Mouse (Mus musculus) erythroblast, adult 5-6 weeks (primary cell): Measurements from ENCODE around the gene Atp6v1e2. TPM values are rescaled to one million over a fixed set of nuclear protein-coding genes. Genes with fewer than 3 reads are reported as not detected.

Experiments
- total RNA-seq, 2 experiments: library from RNA; stranded (forward) in 1 of 2; stranded (reverse) in 1 of 2; fragments of 150-400 nt in 1 of 2; fragments of 200-764, 138-1000 nt in 1 of 2; gene quantifications; 2 replicates each; pipeline versions ENCODE4 v1.2.3 to v1.2.4; 2015 to 2017; ENCODE audit warnings: low replicate concordance in 2 of 2

Atp6v1e2 gene
- total RNA-seq, 2 experiments from 2014 or later: not detected

Other genes with a start within 250 kb of the Atp6v1e2 start
- 0.42 and 0.77 TPM in 2 replicates for gene Epas1, start 194.2 kb downstream of the Atp6v1e2 start, total RNA-seq (2015; ENCODE audit: low replicate concordance)
- 0.17 TPM in 1 of 2 replicates, not detected in the other for gene Epas1, start 194.2 kb downstream of the Atp6v1e2 start, total RNA-seq (2017; ENCODE audit: low replicate concordance)
- not detected in 2 replicates for gene Tmem247, start 30.5 kb downstream of the Atp6v1e2 start, total RNA-seq (2015; ENCODE audit: low replicate concordance)
- gene Tmem247, start 30.5 kb downstream of the Atp6v1e2 start, total RNA-seq (2017; ENCODE audit: low replicate concordance): not detected in 2 replicates
- gene Rhoq, start 15.2 kb upstream of the Atp6v1e2 start, total RNA-seq (2015; ENCODE audit: low replicate concordance): 1.7 and 2.5 TPM in 2 replicates
- gene Rhoq, start 15.2 kb upstream of the Atp6v1e2 start, total RNA-seq (2017; ENCODE audit: low replicate concordance): 2.5 and 7.2 TPM in 2 replicates
- 11.7 TPM in 1 of 2 replicates, not detected in the other for gene Pigf, start 77.5 kb upstream of the Atp6v1e2 start, total RNA-seq (2015; ENCODE audit: low replicate concordance)
- gene Pigf, start 77.5 kb upstream of the Atp6v1e2 start, total RNA-seq (2017; ENCODE audit: low replicate concordance): 0.42 and 6.1 TPM in 2 replicates
- gene Cript, start 77.7 kb upstream of the Atp6v1e2 start, total RNA-seq (2015; ENCODE audit: low replicate concordance): 89.9 and 95.5 TPM in 2 replicates
- 51.6 and 60.5 TPM in 2 replicates for gene Cript, start 77.7 kb upstream of the Atp6v1e2 start, total RNA-seq (2017; ENCODE audit: low replicate concordance)
- gene Socs5, start 159.8 kb upstream of the Atp6v1e2 start, total RNA-seq (2015; ENCODE audit: low replicate concordance): 0.58 and 1.9 TPM in 2 replicates
- 1.2 and 1.3 TPM in 2 replicates for gene Socs5, start 159.8 kb upstream of the Atp6v1e2 start, total RNA-seq (2017; ENCODE audit: low replicate concordance)